Mouse (Mus musculus) intestine, embryonic 16.5 days (tissue): ENCODE data around the gene Ddi2. TPM values are rescaled to one million over a fixed set of nuclear protein-coding genes. Genes with fewer than 3 reads are reported as not detected.

Experiments used
- ATAC-seq: fragments of 200-750 bp; cut with Nextera tagmentation; 2 replicates; pipeline ENCODE4 v1.8.0; 2017; ENCODE audit warnings: moderate TSS enrichment, moderate library complexity
- H3K27ac ChIP-seq: fragments of 300-500 bp; sonication (generic); 2 replicates; pipeline ENCODE4 v1.5.1; 2014; ENCODE audit warnings: mild to moderate bottlenecking, low read length
- H3K27me3 ChIP-seq: fragments of 300-500 bp; sonication (generic); replicated peaks from 2 replicates; pipeline ENCODE4 v1.6.1; 2014; ENCODE audit warnings: low read length, control low read depth, mixed read lengths; ENCODE audit not compliant: control insufficient read depth, insufficient read depth
- H3K36me3 ChIP-seq: fragments of 300-500 bp; sonication (generic); 2 replicates; pipeline ENCODE4 v1.6.1; 2014; ENCODE audit warnings: low read length, control low read depth; ENCODE audit not compliant: control insufficient read depth, insufficient read depth
- H3K4me1 ChIP-seq: fragments of 300-500 bp; sonication (generic); 2 replicates; pipeline ENCODE4 v1.6.1; 2014; ENCODE audit warnings: low read length, control low read depth, mixed read lengths; ENCODE audit not compliant: control insufficient read depth, insufficient read depth
- H3K4me2 ChIP-seq: fragments of 300-500 bp; sonication (generic); 2 replicates; pipeline ENCODE4 v1.6.1; 2014; ENCODE audit warnings: low read depth, low read length, control low read depth
- H3K4me3 ChIP-seq: fragments of 300-500 bp; sonication (generic); 2 replicates; pipeline ENCODE4 v1.5.1; 2014; ENCODE audit warnings: mild to moderate bottlenecking, low read length
- H3K9ac ChIP-seq: fragments of 300-500 bp; sonication (generic); 2 replicates; pipeline ENCODE4 v1.6.1; 2014; ENCODE audit warnings: low read depth, low read length
- H3K9me3 ChIP-seq: fragments of 300-500 bp; sonication (generic); 2 replicates; pipeline ENCODE4 v1.6.1; 2016; ENCODE audit warnings: low read length, control low read depth; ENCODE audit not compliant: control insufficient read depth
- WGBS: fragments of 180-500 bp; shearing (Covaris S2); extraction: QIAGEN DNeasy Blood & Tissue Kit; methylation state at CpG from one replicate; pipeline ENCODE4 v1.1.7; 2014; 5-methylcytosine and 5-hydroxymethylcytosine counted together
- polyA plus RNA-seq: library from polyadenylated mRNA; unstranded; fragments of >200 nt; fragmentation: Nextera tagmentation; extraction: Ambion mirVana; gene quantifications from 2 replicates; pipeline ENCODE4 v1.2.1, GENCODE M21; 2015

Gene Ddi2
- polyA plus RNA-seq, 1 experiment from 2014 or later: 16.5 TPM

GRCm38 (mm10) chr4:141763476-141763875 lies 40.3 kb upstream of the Ddi2 start:
- no peaks in the 10 kb centered on the region for H3K9me3 ChIP-seq
- no peak overlapping the region for H3K27ac ChIP-seq
- no peak overlapping the region for H3K4me3 ChIP-seq
- H3K9ac ChIP-seq: no peak overlapping the region
- H3K4me2 ChIP-seq: no peak overlapping the region
- peaks cover 16% of the 10 kb centered on the region for H3K36me3 ChIP-seq
- H3K27me3 ChIP-seq: no peaks in the 10 kb centered on the region
- H3K4me1 ChIP-seq: peaks cover 19% of the 10 kb centered on the region
- no peak for ATAC-seq
- 90% methylated on average over 12 of the region's 12 CpGs for WGBS

GRCm38 (mm10) chr4:141762102-141762598 lies 38.9 kb upstream of the Ddi2 start:
- 94% methylated on average over 13 of the region's 13 CpGs for WGBS
- Histone ChIP-seq H3K4me3 (no peak overlapping the region), H3K36me3 (peaks cover 10% of the 10 kb centered on the region), H3K4me1 (peaks cover 9% of the 10 kb centered on the region), H3K4me2 (no peak overlapping the region), H3K27ac (no peak overlapping the region), H3K9ac (no peak overlapping the region), H3K27me3 (no peaks in the 10 kb centered on the region), H3K9me3 (no peaks in the 10 kb centered on the region)
- ATAC-seq: no peak

- Histone ChIP-seq H3K4me1 (0 out of 2 replicates have a peak, but pooled peaks cover 2% of the 10 kb centered on the region), H3K9ac (no peak overlapping the region), H3K27me3 (no peaks in the 10 kb centered on the region), H3K4me3 (no peak overlapping the region), H3K36me3 (peaks cover 10% of the 10 kb centered on the region), H3K27ac (no peak overlapping the region), H3K9me3 (no peaks in the 10 kb centered on the region), H3K4me2 (no peak overlapping the region)
- 71% methylated on average over 4 of the region's 4 CpGs for WGBS
- peak; percentile 64; the same call in 1 of the 2 replicates for ATAC-seq
Measured at GRCm38 (mm10) chr4:141760942-141761341, 37.7 kb upstream of the Ddi2 start.

GRCm38 (mm10) chr4:141758874-141759542 lies 35.8 kb upstream of the Ddi2 start:
- H3K9ac ChIP-seq: no peak overlapping the region
- H3K9me3 ChIP-seq: no peaks in the 10 kb centered on the region
- no peaks in the 10 kb centered on the region for H3K27me3 ChIP-seq
- ATAC-seq: 0 out of 2 replicates have a peak, but pooled peaks have one; percentile 46
- peaks cover 13% of the 10 kb centered on the region for H3K36me3 ChIP-seq
- H3K4me3 ChIP-seq: no peak overlapping the region
- no peak overlapping the region for H3K27ac ChIP-seq
- no peak overlapping the region for H3K4me2 ChIP-seq
- 0 out of 2 replicates have a peak, but pooled peaks cover 2% of the 10 kb centered on the region for H3K4me1 ChIP-seq
- 69% methylated on average over 6 of the region's 6 CpGs for WGBS

- no peak overlapping the region for H3K9ac ChIP-seq
- no peak for ATAC-seq
- no peak overlapping the region for H3K4me2 ChIP-seq
- no peaks in the 10 kb centered on the region for H3K27me3 ChIP-seq
- 0 out of 2 replicates have a peak, but pooled peaks cover 2% of the 10 kb centered on the region for H3K4me1 ChIP-seq
- WGBS: 94% methylated on average over 3 of the region's 3 CpGs
- H3K36me3 ChIP-seq: peaks cover 3% of the 10 kb centered on the region; the same call in 1 of the 2 replicates
- H3K4me3 ChIP-seq: no peak overlapping the region
- no peaks in the 10 kb centered on the region for H3K9me3 ChIP-seq
- H3K27ac ChIP-seq: no peak overlapping the region
Measured at GRCm38 (mm10) chr4:141757124-141757523, 33.9 kb upstream of the Ddi2 start.

- H3K27ac ChIP-seq: no peak overlapping the region
- 88% methylated on average over 19 of the region's 19 CpGs for WGBS
- H3K27me3 ChIP-seq: no peaks in the 10 kb centered on the region
Measured at GRCm38 (mm10) chr4:141755375-141755930, 32.2 kb upstream of the Ddi2 start.

GRCm38 (mm10) chr4:141752076-141752421 lies 28.8 kb upstream of the Ddi2 start:
- Histone ChIP-seq H3K4me3 (no peak overlapping the region), H3K27ac (no peak overlapping the region), H3K4me2 (no peak overlapping the region), H3K4me1 (peaks cover 5% of the 10 kb centered on the region; the same call in 1 of the 2 replicates), H3K9me3 (no peaks in the 10 kb centered on the region), H3K27me3 (no peaks in the 10 kb centered on the region), H3K36me3 (peaks cover 3% of the 10 kb centered on the region; the same call in 1 of the 2 replicates), H3K9ac (no peak overlapping the region)
- peak; percentile 75 for ATAC-seq
- 0% methylated on average over 4 of the region's 4 CpGs for WGBS

More at GRCm38 (mm10) chr4:141755375-141755930, 32.2 kb upstream of the Ddi2 start:
- H3K9me3 ChIP-seq: no peaks in the 10 kb centered on the region
- H3K4me2 ChIP-seq: no peak overlapping the region
- H3K4me3 ChIP-seq: no peak overlapping the region
- peaks cover 5% of the 10 kb centered on the region; the same call in 1 of the 2 replicates for H3K4me1 ChIP-seq
- H3K36me3 ChIP-seq: peaks cover 3% of the 10 kb centered on the region; the same call in 1 of the 2 replicates
- no peak for ATAC-seq
- H3K9ac ChIP-seq: no peak overlapping the region

GRCm38 (mm10) chr4:141751419-141752075 lies 28.3 kb upstream of the Ddi2 start:
- H3K9me3 ChIP-seq: no peaks in the 10 kb centered on the region
- 36% methylated on average over 4 of the region's 4 CpGs for WGBS
- peak; percentile 69 for ATAC-seq
- no peak overlapping the region for H3K4me3 ChIP-seq
- no peak overlapping the region; the same call in 1 of the 2 replicates for H3K27ac ChIP-seq
- no peak overlapping the region for H3K9ac ChIP-seq
- H3K27me3 ChIP-seq: no peaks in the 10 kb centered on the region
- H3K36me3 ChIP-seq: peaks cover 3% of the 10 kb centered on the region; the same call in 1 of the 2 replicates
- H3K4me1 ChIP-seq: peaks cover 5% of the 10 kb centered on the region; the same call in 1 of the 2 replicates
- H3K4me2 ChIP-seq: no peak overlapping the region

- ATAC-seq: no peak
- Histone ChIP-seq H3K36me3 (peaks cover 3% of the 10 kb centered on the region; the same call in 1 of the 2 replicates), H3K4me2 (no peak overlapping the region), H3K27me3 (no peaks in the 10 kb centered on the region), H3K4me3 (no peak overlapping the region), H3K27ac (no peak overlapping the region), H3K9ac (no peak overlapping the region), H3K4me1 (peaks cover 5% of the 10 kb centered on the region; the same call in 1 of the 2 replicates), H3K9me3 (no peaks in the 10 kb centered on the region)
- WGBS: 70% methylated on average over 3 of the region's 3 CpGs
Measured at GRCm38 (mm10) chr4:141750826-141751225, 27.6 kb upstream of the Ddi2 start.
